Mouse (Mus musculus): ENCODE measurements around the gene Grtp1.

DNA sequence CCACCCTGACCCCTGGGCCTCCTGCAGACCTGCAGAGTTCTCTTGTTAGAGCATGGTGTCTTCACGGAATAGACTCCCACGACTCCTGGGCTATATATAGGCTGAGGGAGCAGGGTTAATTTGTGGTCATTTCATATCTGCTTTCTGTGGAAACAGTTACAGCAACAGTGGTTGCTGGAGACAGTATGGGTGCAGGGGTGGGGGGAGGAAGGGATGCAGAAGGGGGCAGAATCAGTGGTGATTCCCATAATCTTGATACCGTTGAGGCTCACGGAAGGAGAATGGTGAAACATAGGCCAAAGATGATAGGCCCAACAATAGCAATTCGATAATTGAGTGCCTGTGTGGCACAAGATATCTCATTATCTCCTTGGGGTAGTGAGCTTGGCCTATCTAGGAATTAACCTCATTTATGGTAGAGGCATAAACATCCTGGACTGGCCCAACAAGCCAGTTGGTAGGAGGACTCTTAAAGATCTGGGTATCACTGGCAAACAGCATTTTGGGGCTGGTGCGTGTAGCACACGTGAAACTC lies 77.5 kb downstream of the Grtp1 start:
- no peak for TF ChIP-seq CTCF (conservative IDR thresholded peaks at IDR 0.05; ENCODE audit: insufficient read depth, insufficient read length, low read depth, low read length)
- TF ChIP-seq POLR2A (IDR thresholded peaks at IDR 0.05; ENCODE audit: low read depth, low read length) = no peak

Data from kidney, adult 2 months (tissue).